17 mouse cellular contexts compared by ENCODE assay signal in the genomic region with DNA sequence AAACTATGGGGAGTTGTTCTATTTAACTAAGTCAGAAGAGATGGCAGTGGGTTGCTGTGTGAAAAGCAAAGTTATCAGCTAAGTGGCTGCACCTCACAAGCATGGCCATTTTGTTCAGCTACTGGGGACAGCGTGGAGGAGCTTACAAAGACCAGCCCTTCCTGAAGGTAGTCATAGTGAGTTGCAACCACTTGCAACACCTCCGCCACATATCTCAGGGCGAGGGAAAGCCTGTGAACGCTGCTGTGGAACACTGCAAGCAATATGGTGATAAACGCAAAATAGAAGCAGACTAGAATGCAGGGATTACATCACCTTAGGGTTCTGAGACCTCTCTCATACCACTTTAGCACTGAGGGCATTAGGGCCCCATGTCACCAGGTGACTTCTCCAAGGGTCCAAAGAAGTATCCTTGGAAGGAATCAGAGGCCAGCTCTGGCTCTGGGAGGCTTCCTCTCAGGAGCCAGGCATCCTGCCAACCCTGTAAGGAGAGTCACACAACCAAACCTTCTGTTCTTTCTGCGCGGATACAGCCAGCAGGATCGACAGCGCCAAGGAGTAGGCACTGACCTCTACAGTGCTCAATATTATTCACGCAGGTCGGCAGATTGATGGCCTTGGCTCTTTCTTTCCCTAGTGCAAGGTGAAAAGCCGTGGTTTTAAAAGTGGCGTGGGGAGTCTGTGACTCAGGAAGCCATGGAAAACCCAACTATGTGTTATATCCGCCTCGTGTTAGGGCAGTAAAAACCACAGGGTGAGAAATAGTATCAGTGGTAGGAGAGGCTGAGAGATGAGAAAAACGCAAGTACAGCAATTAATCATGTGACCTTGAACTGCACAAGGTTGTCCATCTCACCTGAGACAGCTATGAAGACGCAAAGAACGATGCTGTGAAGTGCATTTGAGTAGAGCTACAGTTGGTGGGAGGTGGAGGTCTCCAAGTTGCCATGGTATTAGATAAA. TPM values are rescaled to one million over a fixed set of nuclear protein-coding genes. Genes with fewer than 3 reads are reported as not detected.
DNase-seq lines count a peak whose midpoint lies in the region; ATAC-seq and TF ChIP-seq lines count a peak whose summit lies in the region.
"Had no signal": no experiment of that assay in that cellular context is flagged by ENCODE, and none has a peak within 500 bp of the region (broad histone marks: within the 10 kb centered on the region; RNA-seq: fewer than 3 reads in every experiment).

No protein-coding gene starts in this region.

- in situ Hi-C loops in CH12.LX (cut with MboI; ENCODE audit: low pct_ligation_motif_present, low pct_unique_long_range_greater_than_20kb, low sequenced_read_pairs), result no loop called here

- no peak for TF ChIP-seq RAD21 in CH12.LX (IDR thresholded peaks at IDR 0.05; ENCODE audit: low read depth, low read length)

- no peak overlapping the region for H3K9ac ChIP-seq in CH12.LX (ENCODE audit: insufficient read depth, low read depth)
- no peak overlapping the region for H3K9ac ChIP-seq in limb, embryonic 11.5 days (ENCODE audit: low read length)
- H3K9ac ChIP-seq: heart, embryonic 15.5 days; intestine, embryonic 15.5 days; midbrain, embryonic 15.5 days had no signal

- no peaks in the 10 kb centered on the region for H3K27me3 ChIP-seq in CH12.LX (replicated peaks)
- no peaks in the 10 kb centered on the region for H3K27me3 ChIP-seq in limb, embryonic 11.5 days (ENCODE audit: control insufficient read depth, insufficient read depth, low read length)
- H3K27me3 ChIP-seq in forebrain, embryonic 10.5 days (ENCODE audit: poor library complexity, severe bottlenecking), result no peaks in the 10 kb centered on the region
- H3K27me3 ChIP-seq: heart, embryonic 15.5 days; intestine, embryonic 15.5 days; midbrain, embryonic 15.5 days had no signal

- TF ChIP-seq POLR2A in CH12.LX (IDR thresholded peaks at IDR 0.05; ENCODE audit: low read depth, low read length), result no peak

- TF ChIP-seq CTCF in CH12.LX (conservative IDR thresholded peaks at IDR 0.05 in 1 of 2, IDR thresholded peaks at IDR 0.05 in 1 of 2; ENCODE audit: low read depth in 2 of 2, low read length in 2 of 2), result no peak

- ATAC-seq in limb, embryonic 11.5 days (ENCODE audit: insufficient number of reproducible peaks, low FRiP score, low TSS enrichment, low read depth), result 0 out of 2 replicates have a peak, but pooled peaks have one; percentile 27
- ATAC-seq: intestine, embryonic 15.5 days; midbrain, embryonic 15.5 days had no signal

- peak overlapping the region; percentile 6; the same call in 1 of the 2 replicates for H3K27ac ChIP-seq in CH12.LX (ENCODE audit: insufficient read depth, low read depth)
- H3K27ac ChIP-seq in limb, embryonic 11.5 days (replicated peaks; ENCODE audit: low read depth, low read length), result peak overlapping the region; percentile 48
- no peak overlapping the region for H3K27ac ChIP-seq in forebrain, embryonic 10.5 days
- H3K27ac ChIP-seq: heart, embryonic 15.5 days; intestine, embryonic 15.5 days; midbrain, embryonic 15.5 days had no signal

- no peak overlapping the region for H3K4me3 ChIP-seq in CH12.LX (replicated peaks in 1 of 3; ENCODE audit: low read depth in 2 of 3, low read length in 2 of 3, poor library complexity in 1 of 3)
- no peak overlapping the region for H3K4me3 ChIP-seq in limb, embryonic 11.5 days (ENCODE audit: low read depth, low read length)
- H3K4me3 ChIP-seq in forebrain, embryonic 10.5 days, result no peak overlapping the region
- H3K4me3 ChIP-seq: heart, embryonic 15.5 days; intestine, embryonic 15.5 days; midbrain, embryonic 15.5 days had no signal

- TF ChIP-seq EP300 in CH12.LX (IDR thresholded peaks at IDR 0.05; ENCODE audit: low read length), result peak; percentile 67

- H3K79me2 ChIP-seq in CH12.LX (replicated peaks; ENCODE audit: control insufficient read depth, extremely low read depth, insufficient read depth, poor library complexity, severe bottlenecking), result no peaks in the 10 kb centered on the region

- WGBS in limb, embryonic 11.5 days, result 75% methylated on average over 18 of the region's 18 CpGs
- WGBS in forebrain, embryonic 10.5 days, result 92% methylated on average over 18 of the region's 18 CpGs

- dilution Hi-C loops in CH12.LX (cut with MboI; ENCODE audit: extremely low pct_ligation_motif_present, extremely low pct_unique_long_range_greater_than_20kb, low sequenced_read_pairs), result no loop called here

- H3K9me3 ChIP-seq in CH12.LX (replicated peaks; ENCODE audit: low read length), result no peaks in the 10 kb centered on the region
- no peaks in the 10 kb centered on the region for H3K9me3 ChIP-seq in limb, embryonic 11.5 days (ENCODE audit: control insufficient read depth, low read length)
- H3K9me3 ChIP-seq in forebrain, embryonic 10.5 days, result no peaks in the 10 kb centered on the region
- H3K9me3 ChIP-seq: heart, embryonic 15.5 days; intestine, embryonic 15.5 days; midbrain, embryonic 15.5 days had no signal

- peak overlapping the region; percentile 3; the same call in 1 of the 2 replicates for H3K4me2 ChIP-seq in CH12.LX (ENCODE audit: insufficient read depth, low read depth, poor library complexity, severe bottlenecking)
- H3K4me2 ChIP-seq in limb, embryonic 11.5 days (ENCODE audit: low read depth, severe bottlenecking), result no peak overlapping the region
- H3K4me2 ChIP-seq: heart, embryonic 15.5 days; intestine, embryonic 15.5 days; midbrain, embryonic 15.5 days had no signal

- peak; percentile 8 to 23 for DNase-seq in layer of hippocampus, postnatal 10 days (ENCODE audit: low spot score in 2 of 2)
- no peak for DNase-seq in layer of hippocampus, adult 9-10 months (ENCODE audit: low spot score)
- no peak for DNase-seq in CH12.LX (ENCODE audit: extremely low read depth)
- peak; percentile 24 for DNase-seq in cerebellum, adult 8-10 months
- DNase-seq in limb, embryonic 11.5 days (ENCODE audit: low spot score), result no peak
- no peak for DNase-seq in kidney, postnatal 4 days
- no peak for DNase-seq in forebrain, embryonic 10.5 days (ENCODE audit: extremely low spot score, low spot score)
- no peak for DNase-seq in yolk sac, embryonic 10.5 days (ENCODE audit: low spot score)

- H3K4me1 ChIP-seq in CH12.LX (ENCODE audit: control insufficient read depth in 1 of 2, insufficient read depth in 2 of 2), result peaks cover 30% of the 10 kb centered on the region in 2 experiments
- H3K4me1 ChIP-seq in limb, embryonic 11.5 days (ENCODE audit: control insufficient read depth, insufficient read depth, low read length), result peaks cover 11% of the 10 kb centered on the region
- H3K4me1 ChIP-seq in forebrain, embryonic 10.5 days, result peaks cover 8% of the 10 kb centered on the region; the same call in 1 of the 2 replicates
- H3K4me1 ChIP-seq: heart, embryonic 15.5 days; intestine, embryonic 15.5 days; midbrain, embryonic 15.5 days had no signal

- H3K36me3 ChIP-seq in CH12.LX (replicated peaks in 1 of 2; ENCODE audit: control insufficient read depth in 1 of 2, insufficient read depth in 1 of 2, low read length in 1 of 2), result no peaks in the 10 kb centered on the region
- no peaks in the 10 kb centered on the region for H3K36me3 ChIP-seq in limb, embryonic 11.5 days (ENCODE audit: control insufficient read depth, insufficient read depth, low read length)
- no peaks in the 10 kb centered on the region for H3K36me3 ChIP-seq in forebrain, embryonic 10.5 days (replicated peaks)
- H3K36me3 ChIP-seq: heart, embryonic 15.5 days; intestine, embryonic 15.5 days; midbrain, embryonic 15.5 days had no signal

TF ChIP-seq in CH12.LX, 34 proteins besides CTCF, POLR2A, EP300 and RAD21 (continues in another document):
- no peak for TF ChIP-seq POLR2AphosphoS2 (IDR thresholded peaks at IDR 0.05; ENCODE audit: low read depth, low read length)
- no peak for TF ChIP-seq NELFE (IDR thresholded peaks at IDR 0.05; ENCODE audit: low read depth, low read length)
- TF ChIP-seq USF1 (IDR thresholded peaks at IDR 0.05; ENCODE audit: low read depth, low read length), result peak; percentile 51
- TF ChIP-seq MAX (IDR thresholded peaks at IDR 0.05; ENCODE audit: low read length), result peak; percentile 73
- TF ChIP-seq MXI1 (IDR thresholded peaks at IDR 0.05; ENCODE audit: low read depth, low read length), result no peak
- TF ChIP-seq JUND (conservative IDR thresholded peaks at IDR 0.05; ENCODE audit: low read depth, low read length), result peak; percentile 24; the same call in 1 of the 2 replicates
- TF ChIP-seq ZMIZ1 (IDR thresholded peaks at IDR 0.05; ENCODE audit: low read depth, low read length), result no peak
- no peak for TF ChIP-seq GABPA (IDR thresholded peaks at IDR 0.05; ENCODE audit: insufficient replicate concordance, low read depth, low read length)
- no peak for TF ChIP-seq UBTF (IDR thresholded peaks at IDR 0.05; ENCODE audit: low read depth, low read length)
- TF ChIP-seq JUN (IDR thresholded peaks at IDR 0.05; ENCODE audit: insufficient read depth, low read depth, low read length), result no peak
- peak; percentile 78 for TF ChIP-seq MAFK (IDR thresholded peaks at IDR 0.05; ENCODE audit: insufficient replicate concordance, low read length)
- no peak for TF ChIP-seq ZNF384 (IDR thresholded peaks at IDR 0.05; ENCODE audit: low read depth, low read length)
- TF ChIP-seq HCFC1 (IDR thresholded peaks at IDR 0.05; ENCODE audit: low read depth, low read length), result no peak
- TF ChIP-seq TBP (conservative IDR thresholded peaks at IDR 0.05; ENCODE audit: low read depth, low read length), result no peak

RNA-seq across cellular contexts. Expression of gene Itk, which starts 27.0 kb away (rescaled TPM):
- under 1 TPM; 0.31 to 0.48 TPM for total RNA-seq in layer of hippocampus, postnatal 10 days (2021)
- total RNA-seq in CH12.LX (2012; rRNA removed) (0.29 and 0.64 TPM in 2 replicates), CH12.LX (2014; rRNA removed) (0.11 and 0.14 TPM in 2 replicates)
- polyA plus RNA-seq in CH12.LX (2012; ENCODE audit: insufficient read length, low read depth), result 0.14 and 0.17 TPM in 2 replicates
- polyA plus RNA-seq in limb, embryonic 11.5 days (2014; fragmentation: Nextera tagmentation; extraction: Ambion mirVana), result not detected in 2 replicates
- polyA plus RNA-seq in forebrain, embryonic 10.5 days (2016; fragmentation: Nextera tagmentation; extraction: Ambion mirVana), result not detected in 2 replicates
- polyA plus RNA-seq: midbrain, embryonic 15.5 days had no signal

RNA-seq across cellular contexts. Expression of gene Fam71b, which starts 34.0 kb away (rescaled TPM):
- not detected for total RNA-seq in layer of hippocampus, postnatal 10 days (2021)
- total RNA-seq in CH12.LX (2012; rRNA removed) (2.6 and 2.7 TPM in 2 replicates), CH12.LX (2014; rRNA removed) (0.46 TPM in 1 of 2 replicates, not detected in the other)
- 2.4 and 2.6 TPM in 2 replicates for polyA plus RNA-seq in CH12.LX (2012; ENCODE audit: insufficient read length, low read depth)
- polyA plus RNA-seq in limb, embryonic 11.5 days (2014; fragmentation: Nextera tagmentation; extraction: Ambion mirVana), result not detected in 2 replicates
- polyA plus RNA-seq in forebrain, embryonic 10.5 days (2016; fragmentation: Nextera tagmentation; extraction: Ambion mirVana), result not detected in 2 replicates
- total RNA-seq: layer of hippocampus, adult 18-20 months; left cerebral cortex, postnatal 36 days; neutrophil, adult 5-6 weeks had no signal
- polyA plus RNA-seq: embryonic facial prominence, embryonic 14.5 days; frontal cortex, adult 2 months; heart, embryonic 15.5 days; intestine, embryonic 15.5 days; lung, embryonic 16.5 days; midbrain, embryonic 15.5 days had no signal

RNA-seq across cellular contexts. Expression of gene Cyfip2, which starts 49.7 kb away (rescaled TPM):
- 100 to 1,000 TPM; 263 to 287 TPM for total RNA-seq in layer of hippocampus, postnatal 10 days (2021)
- 77.6 and 97.6 TPM in 2 replicates for total RNA-seq in CH12.LX (2012; rRNA removed)
- total RNA-seq in CH12.LX (2014; rRNA removed), result 36.1 and 40.7 TPM in 2 replicates
- 161 and 194 TPM in 2 replicates for polyA plus RNA-seq in CH12.LX (2012; ENCODE audit: insufficient read length, low read depth)
- polyA plus RNA-seq in limb, embryonic 11.5 days (2014; fragmentation: Nextera tagmentation; extraction: Ambion mirVana), result 16.2 and 18.0 TPM in 2 replicates
- 23.1 and 25.0 TPM in 2 replicates for polyA plus RNA-seq in forebrain, embryonic 10.5 days (2016; fragmentation: Nextera tagmentation; extraction: Ambion mirVana)

Comparison
In these comparisons a context has a peak if more than half of its experiments do, and no peak if none do; other contexts are left out.
1. DNase-seq: peak in layer of hippocampus, postnatal 10 days (2 of 2) and cerebellum, adult 8-10 months (single experiment); none in layer of hippocampus, adult 9-10 months (single experiment), CH12.LX (single experiment), limb, embryonic 11.5 days (single experiment), kidney, postnatal 4 days (0 of 2), forebrain, embryonic 10.5 days (single experiment) and yolk sac, embryonic 10.5 days (single experiment).